Mouse (Mus musculus) cerebellum, adult (tissue): ENCODE results near the gene Ifih1.

Experiments
- ATAC-seq: cut with Nextera tagmentation; 2 replicates; pipeline ENCODE4 v1.9.2; 2017; ENCODE audit warnings: mild to moderate bottlenecking, moderate library complexity, mixed read lengths; ENCODE audit not compliant: insufficient number of reproducible peaks, low FRiP score, low TSS enrichment

Ifih1 gene

GRCm38 (mm10) chr2:62646014-62646645 lies at the start of gene Ifih1:
TSS of gene Ifih1 (minus strand) at chr2:62646255.
- ATAC-seq: peak; percentile 46; the same call in 1 of the 2 replicates

DNA sequence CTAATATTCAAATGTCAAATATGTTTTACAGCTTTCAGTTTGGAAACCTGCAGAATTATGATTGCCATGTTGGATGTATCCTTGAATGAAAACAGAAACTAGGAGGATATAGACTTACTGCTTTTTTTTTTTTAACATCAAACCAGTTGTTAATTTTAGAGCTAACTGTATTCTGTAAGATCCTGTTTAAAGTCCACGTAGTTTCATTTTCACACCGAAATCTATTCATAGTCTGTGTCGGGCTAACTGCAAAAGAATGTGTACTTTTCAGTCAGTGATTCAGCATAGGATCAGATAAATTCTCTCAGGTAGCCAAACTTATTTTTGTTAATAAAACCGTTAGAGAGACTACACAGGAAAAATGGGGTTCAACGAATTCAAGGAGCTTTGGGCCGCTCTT lies 39.9 kb upstream of the Ifih1 start:
- no peak for ATAC-seq

DNA sequence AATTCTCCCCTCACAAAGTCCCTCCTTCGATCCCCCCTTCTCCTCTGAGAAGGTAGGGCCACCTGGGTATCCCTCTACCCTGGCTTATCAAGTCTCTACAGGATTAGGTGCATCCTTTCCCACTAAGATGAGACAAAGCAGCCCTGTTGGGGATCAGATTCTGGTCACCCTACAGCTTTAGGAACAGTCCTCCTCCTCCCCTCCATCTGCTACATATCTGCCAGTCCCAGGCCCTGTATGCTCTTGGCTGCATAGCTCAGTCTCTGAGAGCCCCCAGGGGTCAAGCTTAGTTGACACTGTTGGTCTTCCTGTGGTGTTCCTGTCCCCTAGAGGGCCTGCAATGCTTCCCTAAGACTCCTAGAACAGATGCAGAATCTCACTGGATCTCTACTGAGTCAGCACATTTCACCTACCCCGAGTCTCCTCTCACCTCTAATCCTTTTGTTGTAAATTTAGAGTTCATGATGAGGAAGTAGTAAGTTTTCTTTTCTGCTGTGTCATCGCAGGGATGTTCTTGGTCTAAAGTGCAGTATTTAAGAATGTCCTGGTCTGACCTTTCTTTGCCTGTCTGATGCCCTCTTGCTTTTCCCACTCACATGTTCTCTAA lies 39.0 kb upstream of the Ifih1 start:
- no peak for ATAC-seq

DNA sequence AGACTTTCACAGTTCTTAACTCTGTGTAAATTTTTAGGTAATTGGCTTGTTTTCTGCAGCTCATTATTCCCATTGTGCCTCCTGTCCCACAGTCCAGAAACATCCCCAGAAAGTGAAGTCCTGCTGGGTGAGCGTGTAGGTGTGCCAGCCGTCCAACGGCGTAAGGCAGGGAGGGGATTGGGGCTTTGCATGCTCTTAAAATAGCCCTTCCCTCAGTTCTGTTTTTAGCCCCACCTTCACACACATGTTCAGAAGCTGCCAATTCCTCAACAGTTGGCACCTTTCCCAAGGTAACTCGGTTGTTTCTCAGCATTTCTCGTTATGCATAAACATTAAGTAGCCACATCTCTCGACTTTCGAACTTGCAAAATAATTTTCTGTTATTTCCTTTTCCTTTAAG lies 35.6 kb upstream of the Ifih1 start:
- ATAC-seq: peak; percentile 31; the same call in 1 of the 2 replicates

- no peak for ATAC-seq
These were observed 26.7 kb upstream of the Ifih1 start for GRCm38 (mm10) chr2:62672788-62673187.

GRCm38 (mm10) chr2:62670767-62671166 lies 24.7 kb upstream of the Ifih1 start:
- no peak for ATAC-seq

GRCm38 (mm10) chr2:62670301-62670700 lies 24.2 kb upstream of the Ifih1 start:
- no peak for ATAC-seq

- ATAC-seq: no peak
These were observed 23.8 kb upstream of the Ifih1 start for GRCm38 (mm10) chr2:62669848-62670247.

- no peak for ATAC-seq
These were observed 19.5 kb upstream of the Ifih1 start for GRCm38 (mm10) chr2:62665536-62665935.

DNA sequence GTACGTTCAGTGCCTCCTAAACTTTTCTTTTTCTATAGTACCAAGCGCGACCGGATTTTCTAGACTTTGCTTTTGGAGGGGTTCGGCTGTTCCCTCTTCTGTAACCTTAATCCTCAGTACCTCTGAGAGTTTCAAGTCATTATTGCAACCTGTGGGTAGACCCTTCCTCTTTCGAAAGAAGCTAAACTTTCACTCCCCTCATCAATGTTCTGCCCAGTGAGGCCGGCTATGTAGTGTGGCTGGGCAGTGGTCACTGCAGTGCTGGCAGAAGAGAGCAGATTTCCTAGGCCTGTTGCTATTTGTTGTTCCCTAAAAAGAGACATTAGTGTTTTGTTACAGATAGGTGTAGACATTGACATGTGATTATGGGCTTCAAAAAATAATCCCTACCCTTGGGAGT lies 18.8 kb upstream of the Ifih1 start:
- ATAC-seq: no peak

- ATAC-seq: peak; percentile 97
These were observed 18.1 kb upstream of the Ifih1 start, which contains the start of gene Gca for GRCm38 (mm10) chr2:62664135-62664670. TSS of gene Gca (plus strand) at chr2:62664285.

DNA sequence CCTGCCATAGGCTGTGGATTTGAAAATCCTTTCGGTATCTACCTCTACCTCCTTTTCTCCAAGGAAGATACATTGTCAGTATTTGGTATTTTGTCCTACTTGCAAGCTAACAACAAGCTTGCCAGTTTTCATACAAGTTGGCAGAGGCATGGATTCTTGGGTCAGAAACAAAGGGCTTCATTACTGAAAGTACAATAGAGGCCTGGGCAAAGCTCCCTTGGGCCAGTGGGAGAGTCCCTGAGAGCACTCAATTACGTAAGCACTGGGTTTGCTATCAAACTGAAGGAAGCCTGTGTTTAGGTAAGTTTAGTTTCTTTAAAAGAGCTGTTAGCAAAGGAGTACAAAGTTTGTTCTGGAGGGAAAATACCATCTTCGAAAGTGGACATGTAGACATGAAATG lies 16.5 kb upstream of the Ifih1 start:
- no peak for ATAC-seq

DNA sequence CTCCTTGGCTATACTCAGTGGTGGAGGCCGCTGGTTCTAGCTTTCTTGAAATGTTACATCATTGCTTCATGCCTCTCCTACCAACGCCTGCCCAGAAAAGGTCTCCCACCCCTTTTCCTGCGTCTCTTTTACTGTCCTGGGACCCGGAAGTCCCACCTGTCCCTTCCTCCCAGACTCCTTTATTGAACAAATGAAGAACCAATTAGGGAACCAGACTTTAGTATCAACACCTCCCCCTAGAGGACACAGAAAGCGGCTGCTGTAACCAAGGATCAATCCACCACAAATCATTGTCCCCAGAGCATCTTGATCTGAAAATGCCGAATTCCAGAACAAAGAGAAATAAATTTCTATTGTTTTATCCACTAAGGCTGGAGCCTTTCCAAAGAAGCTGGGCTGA lies 14.5 kb upstream of the Ifih1 start:
- no peak for ATAC-seq

DNA sequence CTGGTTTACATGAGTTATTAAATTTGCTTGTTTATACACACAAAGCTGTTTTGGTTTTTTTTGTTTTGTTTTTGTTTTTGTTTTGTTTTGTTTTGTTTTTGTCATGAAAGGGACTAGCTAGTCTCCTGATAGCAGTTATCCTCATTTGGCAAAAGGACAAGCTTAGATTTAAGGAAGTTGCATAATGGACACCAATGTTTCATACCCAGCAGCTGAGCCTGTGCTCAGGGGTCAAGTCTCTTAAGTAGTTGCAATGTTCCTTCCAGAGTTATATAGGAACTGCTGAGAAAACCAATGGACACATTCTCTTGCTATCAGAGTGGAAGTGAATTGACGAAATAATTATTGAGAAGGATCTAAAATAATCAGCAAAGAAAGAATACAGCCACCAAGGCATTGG lies 10.0 kb upstream of the Ifih1 start:
- no peak for ATAC-seq

DNA sequence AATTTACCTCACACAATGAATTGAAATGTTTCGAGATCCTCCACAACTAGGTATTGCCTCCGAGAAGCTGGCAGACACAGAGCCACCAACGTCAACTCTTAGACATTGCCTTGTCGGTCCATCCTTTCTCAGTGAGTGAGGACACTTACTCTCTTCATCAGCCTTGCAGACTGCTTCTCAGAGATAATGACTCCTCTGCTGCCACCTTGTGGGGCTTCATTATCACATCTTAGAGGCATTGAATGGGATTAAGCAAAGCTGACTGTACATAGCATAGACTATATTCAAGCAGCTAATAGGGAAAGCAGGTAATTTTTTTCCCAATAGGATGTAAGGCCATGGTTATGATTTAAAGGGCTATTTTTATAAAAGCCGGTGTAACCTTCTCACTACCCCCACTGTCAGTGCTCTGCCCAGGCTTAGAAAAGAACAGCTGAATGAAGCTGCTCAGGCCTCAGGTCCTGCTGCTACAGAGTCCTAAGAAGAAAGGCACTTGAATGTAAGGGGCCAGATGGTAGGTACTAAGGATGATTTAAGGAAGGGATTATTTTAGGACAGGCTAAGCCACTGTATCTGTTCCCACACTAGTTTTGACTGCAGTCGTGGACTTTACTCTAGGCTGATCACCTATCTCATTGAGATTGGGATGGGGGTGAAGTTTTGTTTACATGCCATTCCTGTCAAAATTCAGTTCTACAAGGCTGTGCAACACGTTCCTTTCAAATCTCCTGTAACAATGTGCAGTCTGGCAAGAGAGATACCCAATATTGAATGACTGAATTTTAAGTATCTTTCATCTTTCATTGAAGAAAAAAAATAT lies 8.7 kb upstream of the Ifih1 start:
- ATAC-seq: peak; percentile 93

DNA sequence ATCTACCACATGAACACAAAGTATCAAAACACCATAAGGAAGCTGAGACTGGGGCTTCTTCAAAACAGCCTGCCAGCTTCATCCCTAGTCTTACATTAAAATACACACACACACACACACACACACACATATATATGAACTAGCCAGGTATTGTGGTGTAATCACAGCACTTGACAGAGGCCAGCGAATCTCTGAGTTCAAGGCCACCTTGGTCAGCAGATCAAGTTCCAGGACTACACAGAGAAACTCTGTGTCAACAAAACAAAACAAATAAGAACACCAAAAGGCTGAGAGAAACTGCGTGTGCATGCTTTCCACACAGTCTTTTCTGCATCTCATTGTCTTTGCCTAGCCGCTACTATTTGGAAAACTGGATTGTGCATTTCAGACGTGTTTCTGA lies 6.4 kb upstream of the Ifih1 start:
- ATAC-seq: no peak

DNA sequence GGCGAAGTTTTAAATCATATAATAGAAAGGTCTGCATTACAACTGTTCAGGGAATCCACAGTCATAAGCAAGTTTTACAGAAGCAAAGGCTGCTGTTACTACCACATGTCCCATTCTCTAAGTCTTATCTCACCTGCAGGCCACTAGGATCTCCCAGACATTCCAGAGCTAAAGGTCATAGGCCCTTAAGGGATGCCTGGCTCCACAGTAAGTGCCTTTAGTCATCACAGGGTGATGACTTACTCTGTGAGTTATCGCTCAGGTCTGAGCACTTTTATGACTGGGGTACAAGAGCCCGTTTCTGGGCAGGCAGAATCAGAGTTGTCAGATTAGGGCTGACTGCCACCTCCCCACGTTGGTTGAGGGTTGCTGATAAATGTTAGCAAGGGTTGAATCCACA lies 5.8 kb upstream of the Ifih1 start:
- no peak for ATAC-seq

DNA sequence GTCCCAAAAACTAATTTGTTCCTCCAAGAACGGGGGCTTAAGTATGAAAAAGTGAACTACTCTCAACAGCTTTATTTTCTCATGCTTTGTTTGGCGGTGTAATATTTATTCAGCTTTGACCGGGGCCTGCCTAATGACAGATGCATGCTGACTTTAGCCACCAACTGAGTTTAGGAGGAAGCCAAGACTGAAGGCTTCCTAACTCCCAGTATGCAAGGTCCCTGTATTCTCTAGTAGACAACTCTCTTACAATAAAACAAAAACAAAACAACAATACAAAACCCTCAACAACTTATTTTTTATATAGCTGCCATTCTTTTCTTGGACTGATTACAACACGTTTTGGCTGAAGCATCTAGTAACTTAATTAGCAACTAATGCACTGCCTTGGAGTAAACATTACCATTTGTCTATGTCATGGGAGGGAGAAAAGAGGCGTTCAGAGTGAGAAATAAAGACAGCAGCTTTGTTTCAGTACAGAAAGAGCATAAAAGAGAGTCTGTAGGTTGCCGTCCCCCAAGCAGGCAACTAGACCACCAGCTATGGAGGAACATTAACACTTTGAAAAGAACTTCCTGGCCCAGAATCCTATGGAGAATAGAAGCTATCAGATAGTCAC lies 725 bp upstream of the Ifih1 start:
- ATAC-seq: no peak

GRCm38 (mm10) chr2:62645475-62645874 lies 580 bp downstream of the Ifih1 start:
- no peak for ATAC-seq

DNA sequence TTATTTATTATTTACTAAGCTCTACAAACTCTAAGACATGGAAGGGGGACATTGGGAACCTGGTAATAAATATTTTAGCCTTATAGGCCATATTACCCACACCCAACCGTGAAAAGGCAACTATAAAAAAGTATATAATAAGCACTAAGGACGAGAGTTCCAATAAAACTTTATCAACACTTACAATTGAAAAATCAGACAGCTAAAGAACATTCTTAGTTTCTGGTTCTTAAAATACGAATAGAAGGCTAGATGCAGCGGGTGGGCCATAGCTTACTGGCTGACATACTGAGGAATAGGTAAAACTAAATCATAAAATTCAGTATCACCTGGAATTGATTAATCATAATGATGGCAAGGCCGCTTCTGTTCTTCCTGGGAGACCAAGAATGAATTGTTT lies 1.2 kb downstream of the Ifih1 start:
- no peak for ATAC-seq
